Mouse (Mus musculus) G1E (cell line): ENCODE data around the gene Gm49336.

Source experiments
- CTCF ChIP-seq: IDR thresholded peaks from 2 replicates; pipeline ENCODE4 v1.5.1; 2012; ENCODE audit warnings: low read depth, low read length, inconsistent platforms, mixed read lengths
- GATA1 ChIP-seq: IDR thresholded peaks from 2 replicates; pipeline ENCODE4 v1.6.1; 2012; ENCODE audit warnings: borderline replicate concordance, low read length, inconsistent platforms, mixed read lengths
- GATA2 ChIP-seq: IDR thresholded peaks from 2 replicates; pipeline ENCODE4 v1.6.1; 2012; ENCODE audit warnings: low read depth, low read length, inconsistent platforms, borderline replicate concordance
- POLR2AphosphoS5 ChIP-seq: IDR thresholded peaks from 2 replicates; pipeline ENCODE4 v1.6.1; 2012; ENCODE audit warnings: low read depth, low read length, inconsistent platforms; ENCODE audit not compliant: insufficient replicate concordance
- TAL1 ChIP-seq: conservative IDR thresholded peaks from 2 replicates; pipeline ENCODE4 v1.6.1; 2012; ENCODE audit warnings: low read depth, low read length, inconsistent platforms, mixed read lengths

DNA sequence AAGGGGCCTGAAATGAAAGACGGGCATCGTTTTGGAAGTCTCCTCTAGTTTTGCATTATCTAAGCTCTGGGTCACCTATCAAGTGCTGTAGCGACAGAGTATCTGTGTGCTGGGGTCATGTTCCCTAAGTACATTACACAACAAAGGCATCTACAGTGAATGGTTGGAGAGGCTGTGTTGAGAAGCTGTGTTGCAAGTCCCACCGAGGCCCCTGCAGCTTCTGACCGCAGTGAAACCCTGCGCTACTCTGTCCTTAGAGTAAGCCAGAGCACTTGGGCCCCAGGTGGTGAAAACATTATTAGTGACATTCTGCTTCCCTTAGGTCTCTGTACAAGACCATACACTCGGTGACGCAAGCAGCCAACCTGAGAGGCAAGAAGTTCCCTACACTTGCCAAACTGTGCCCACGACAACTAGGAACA, 74.8 kb downstream of the Gm49336 start:
- TF ChIP-seq CTCF, result no peak
- TF ChIP-seq GATA1, result no peak
- TF ChIP-seq POLR2AphosphoS5, result no peak
- no peak for TF ChIP-seq TAL1
- TF ChIP-seq GATA2, result no peak
